Mouse (Mus musculus) thymus, postnatal 4 days (tissue): ENCODE data around the gene Slx1b.
A peak's percentile ranks its signal among the peaks of the same experiment; 100 is the strongest.
"Not testable (repeated sequence)": the region's sequence is repeated elsewhere in the genome, so short reads cannot be mapped to it uniquely, and the experiment has no call there.

Experiments used
- DNase-seq: peaks from one replicate; pipeline ENCODE4 v3.0.0; 2021

Slx1b gene

GRCm38 (mm10) chr7:126702358-126702757, 6.8 kb upstream of the Slx1b start:
- peak; percentile 72 for DNase-seq

GRCm38 (mm10) chr7:126701559-126702357, 6.2 kb upstream of the Slx1b start:
- DNase-seq: peak; percentile 69

GRCm38 (mm10) chr7:126701070-126701469, 5.5 kb upstream of the Slx1b start:
- peak; percentile 99 for DNase-seq

GRCm38 (mm10) chr7:126700063-126701015, 4.8 kb upstream of the Slx1b start:
- peak; percentile 48 for DNase-seq

- DNase-seq: no peak
Measured at GRCm38 (mm10) chr7:126697838-126698237, 2.3 kb upstream of the Slx1b start.

GRCm38 (mm10) chr7:126696886-126697285, 1.3 kb upstream of the Slx1b start:
- no peak for DNase-seq

GRCm38 (mm10) chr7:126696303-126696702, 719 bp upstream of the Slx1b start:
- DNase-seq: peak; percentile 37

GRCm38 (mm10) chr7:126695210-126695611, 373 bp downstream of the Slx1b start, which contains the start of gene Bola2:
Gene Bola2, plus strand, starts transcription at chr7:126695401.
- peak; percentile 82 for DNase-seq

- no peak for DNase-seq
Measured at GRCm38 (mm10) chr7:126694441-126695051, 1.0 kb downstream of the Slx1b start.

- DNase-seq: no peak
Measured at GRCm38 (mm10) chr7:126693781-126694180, 1.8 kb downstream of the Slx1b start.

- peak; percentile 94 for DNase-seq
Measured at GRCm38 (mm10) chr7:126693256-126693655, 2.3 kb downstream of the Slx1b start.

- no peak for DNase-seq
Measured at GRCm38 (mm10) chr7:126692426-126692825, 3.2 kb downstream of the Slx1b start.

- no peak for DNase-seq
Measured at GRCm38 (mm10) chr7:126691676-126692075, 3.9 kb downstream of the Slx1b start.

- no peak for DNase-seq
Measured at GRCm38 (mm10) chr7:126690737-126691136, 4.8 kb downstream of the Slx1b start.

GRCm38 (mm10) chr7:126689021-126689420, 6.6 kb downstream of the Slx1b start:
- no peak for DNase-seq

GRCm38 (mm10) chr7:126688156-126688555, 7.4 kb downstream of the Slx1b start:
- not testable (repeated sequence) for DNase-seq

GRCm38 (mm10) chr7:126681221-126681620, 14.4 kb downstream of the Slx1b start:
- no peak for DNase-seq

GRCm38 (mm10) chr7:126679683-126680082, 15.9 kb downstream of the Slx1b start:
- no peak for DNase-seq

GRCm38 (mm10) chr7:126678545-126679341, 16.8 kb downstream of the Slx1b start:
- DNase-seq: no peak

GRCm38 (mm10) chr7:126676631-126677220, 18.9 kb downstream of the Slx1b start:
- DNase-seq: no peak

GRCm38 (mm10) chr7:126676207-126676606, 19.4 kb downstream of the Slx1b start, which contains the start of gene Sult1a1:
Gene Sult1a1, minus strand, starts transcription at chr7:126676432.
- no peak for DNase-seq

GRCm38 (mm10) chr7:126675104-126675503, 20.5 kb downstream of the Slx1b start:
- no peak for DNase-seq
